Mouse (Mus musculus) mesoderm, embryonic 11.5 days (tissue): ENCODE results near the gene Zbtb24.
A peak's percentile ranks its signal among the peaks of the same experiment; 100 is the strongest.

Experiments
- DNase-seq: peaks from one replicate; pipeline ENCODE4 v3.0.0-alpha.2; 2012; ENCODE audit warnings: low read depth, low spot score

Gene Zbtb24

GRCm38 (mm10) chr10:41464401-41464955, 14.3 kb downstream of the Zbtb24 start:
- DNase-seq, result no peak

GRCm38 (mm10) chr10:41467325-41467724, 17.1 kb downstream of the Zbtb24 start:
- DNase-seq, result no peak

- no peak for DNase-seq
These were observed 20.5 kb downstream of the Zbtb24 start for GRCm38 (mm10) chr10:41470693-41471092.

- DNase-seq, result no peak
These were observed 22.4 kb downstream of the Zbtb24 start for GRCm38 (mm10) chr10:41472534-41472933.

- DNase-seq, result no peak
These were observed 22.8 kb downstream of the Zbtb24 start for GRCm38 (mm10) chr10:41472962-41473481.

- DNase-seq, result no peak
These were observed 23.7 kb downstream of the Zbtb24 start for GRCm38 (mm10) chr10:41473782-41474468.

GRCm38 (mm10) chr10:41474981-41475391, 24.8 kb downstream of the Zbtb24 start:
- DNase-seq, result no peak

GRCm38 (mm10) chr10:41476171-41477017, 26.2 kb downstream of the Zbtb24 start, which contains the start of gene Mical1:
TSS of gene Mical1 (plus strand) at chr10:41476314.
- DNase-seq, result peak; percentile 64

- peak; percentile 80 for DNase-seq
These were observed 26.8 kb downstream of the Zbtb24 start for GRCm38 (mm10) chr10:41477018-41477277.

GRCm38 (mm10) chr10:41477278-41478181, 27.3 kb downstream of the Zbtb24 start:
- DNase-seq, result peak; percentile 76

GRCm38 (mm10) chr10:41479961-41480360, 29.8 kb downstream of the Zbtb24 start:
- DNase-seq, result no peak

GRCm38 (mm10) chr10:41480938-41481880, 31.0 kb downstream of the Zbtb24 start:
- no peak for DNase-seq

GRCm38 (mm10) chr10:41482446-41482845, 32.3 kb downstream of the Zbtb24 start:
- no peak for DNase-seq

- no peak for DNase-seq
These were observed 35.6 kb downstream of the Zbtb24 start for GRCm38 (mm10) chr10:41485778-41486177.

GRCm38 (mm10) chr10:41486506-41487170, 36.5 kb downstream of the Zbtb24 start:
- no peak for DNase-seq

- no peak for DNase-seq
These were observed 38.7 kb downstream of the Zbtb24 start for GRCm38 (mm10) chr10:41488877-41489276.

GRCm38 (mm10) chr10:41489294-41489693, 39.1 kb downstream of the Zbtb24 start:
- no peak for DNase-seq

GRCm38 (mm10) chr10:41489708-41490517, 39.7 kb downstream of the Zbtb24 start, which contains the start of the genes Smpd2 and Ppil6:
TSS of gene Smpd2 (minus strand) at chr10:41490369.
TSS of gene Ppil6 (plus strand) at chr10:41490439.
- DNase-seq, result peak; percentile 97

GRCm38 (mm10) chr10:41490518-41490873, 40.3 kb downstream of the Zbtb24 start:
- no peak for DNase-seq
